Mouse (Mus musculus) left cerebral cortex, postnatal 4 days (tissue): Measurements from ENCODE around the gene Col18a1. TPM values are rescaled to one million over a fixed set of nuclear protein-coding genes. Genes with fewer than 3 reads are reported as not detected.

Experiments used
- DNase-seq: peaks from one replicate; pipeline ENCODE4 v3.0.0-alpha.2; 2022
- intact Hi-C: fragments of 180-260 bp; cut with DNase I; formaldehyde crosslinking; loops from one replicate; pipeline ENCODE4 v1.15.1; 2025
- total RNA-seq, 2 experiments: library from RNA; stranded (reverse); gene quantifications; 2 replicates each; pipeline ENCODE4 v1.2.3; 2021

Gene Col18a1
- total RNA-seq, 2 experiments from 2014 or later, result 18.4 to 21.4 TPM

DNA sequence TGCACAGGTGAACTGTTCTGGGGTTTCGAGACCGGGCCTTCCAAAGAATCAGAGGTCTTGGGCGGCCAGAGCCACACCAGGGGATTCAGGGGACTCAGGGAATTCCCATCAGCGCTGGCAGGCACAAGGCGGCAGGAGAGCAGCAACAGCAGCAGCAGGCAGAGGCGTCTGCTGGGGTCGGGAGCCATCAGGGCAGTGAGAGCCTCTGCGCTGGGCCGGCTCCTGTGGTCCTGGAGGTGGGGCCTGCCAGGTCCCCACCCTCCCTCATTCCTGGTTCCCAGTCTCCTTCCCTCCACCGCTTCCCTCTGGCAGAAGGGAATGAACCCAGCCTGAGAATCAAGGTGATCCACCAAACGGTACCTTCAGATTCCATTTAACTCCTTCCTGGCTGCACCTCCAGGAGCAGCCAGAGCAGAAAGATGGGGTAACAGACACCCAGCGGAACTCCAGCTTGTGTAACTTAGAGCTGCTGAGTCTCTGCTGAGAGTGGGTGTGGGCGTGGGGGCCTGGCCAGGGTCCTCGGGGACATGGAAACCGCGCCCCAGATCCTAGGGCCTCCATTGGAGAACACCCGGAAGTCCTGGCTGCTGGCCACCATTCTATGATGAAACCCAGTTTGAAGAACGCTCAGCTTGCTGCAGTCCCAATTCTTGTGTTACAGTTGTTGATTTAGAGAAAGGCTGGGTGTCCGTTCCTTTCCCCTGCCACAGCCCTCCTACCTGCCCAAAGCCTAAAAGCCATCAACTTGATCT, 52.7 kb downstream of the Col18a1 start:
- intact Hi-C loops, result no loop called here
- DNase-seq, result no peak

DNA sequence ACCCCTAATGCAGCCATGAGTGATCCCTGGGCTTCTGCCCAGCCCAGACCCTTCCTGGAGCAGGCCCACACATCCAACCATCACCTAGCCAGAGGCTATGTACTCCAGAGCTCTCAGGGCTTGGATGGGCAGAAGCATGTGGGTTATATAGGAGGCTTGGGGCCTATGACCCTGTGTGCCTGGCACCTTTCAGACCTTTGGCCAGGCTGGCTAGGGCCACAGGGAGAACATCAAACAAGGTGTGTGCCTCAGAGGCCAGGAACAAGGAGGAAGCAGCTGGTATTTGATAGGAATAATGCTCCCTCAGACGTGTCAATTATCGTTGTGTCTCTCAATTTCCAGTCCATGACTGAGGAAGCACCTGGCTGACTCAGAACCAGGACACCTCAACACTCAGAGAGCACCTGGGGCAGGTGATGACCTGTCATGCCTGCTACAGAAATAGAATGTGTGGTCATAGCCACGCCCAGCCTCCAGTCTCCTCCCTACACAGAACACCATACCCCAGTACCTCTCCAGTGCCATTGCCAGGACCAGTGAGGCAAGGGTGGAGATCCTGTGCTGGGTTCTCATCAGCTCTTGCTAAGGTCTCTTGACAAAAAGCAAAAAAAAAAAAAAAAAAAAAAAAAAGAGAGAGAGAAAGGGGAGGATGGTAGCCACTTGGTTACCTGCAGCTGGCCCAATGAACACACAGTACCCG, 54.6 kb downstream of the Col18a1 start:
- DNase-seq, result no peak
- intact Hi-C loops, result no loop called here

DNA sequence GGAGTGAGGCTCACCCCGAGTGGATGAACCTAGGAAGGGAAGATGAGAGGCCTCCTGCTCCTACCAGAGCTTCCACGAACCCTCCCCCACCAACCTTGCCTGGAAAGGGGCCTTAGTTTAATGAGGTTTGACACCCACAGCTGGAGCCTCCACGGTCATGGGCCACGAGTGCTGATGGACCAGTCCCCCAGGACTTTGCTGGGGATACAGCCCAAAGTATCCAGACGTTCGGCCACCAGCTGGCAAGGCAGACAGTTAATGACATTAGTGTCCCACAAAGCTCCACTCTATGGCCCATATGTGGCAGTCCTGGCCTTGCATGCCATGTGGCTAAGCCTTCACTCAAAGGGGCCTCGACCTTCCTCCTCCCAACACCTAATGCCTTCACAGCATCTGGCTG, 55.5 kb downstream of the Col18a1 start:
- DNase-seq, result no peak
- intact Hi-C loops, result no loop called here

DNA sequence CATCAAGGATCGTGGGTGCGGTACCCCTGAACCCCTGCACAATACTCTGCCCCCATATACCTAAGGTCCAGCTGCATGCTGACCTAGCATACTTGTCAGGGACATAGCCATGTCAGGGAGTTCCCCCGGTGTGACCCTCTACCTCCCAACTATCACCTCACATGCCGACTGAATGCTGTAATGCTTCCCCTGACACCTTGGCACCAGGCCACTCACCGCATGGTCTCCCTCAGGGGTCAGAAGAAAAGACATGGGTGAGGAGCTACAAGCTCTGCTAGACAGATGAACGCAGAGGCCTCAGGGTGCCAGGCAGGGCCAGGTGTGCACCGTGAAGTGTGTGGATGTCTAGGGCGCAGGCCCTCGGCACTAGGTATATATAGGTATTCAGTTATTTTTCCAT, 56.3 kb downstream of the Col18a1 start:
- no peak for DNase-seq
- intact Hi-C loops, result no loop called here

DNA sequence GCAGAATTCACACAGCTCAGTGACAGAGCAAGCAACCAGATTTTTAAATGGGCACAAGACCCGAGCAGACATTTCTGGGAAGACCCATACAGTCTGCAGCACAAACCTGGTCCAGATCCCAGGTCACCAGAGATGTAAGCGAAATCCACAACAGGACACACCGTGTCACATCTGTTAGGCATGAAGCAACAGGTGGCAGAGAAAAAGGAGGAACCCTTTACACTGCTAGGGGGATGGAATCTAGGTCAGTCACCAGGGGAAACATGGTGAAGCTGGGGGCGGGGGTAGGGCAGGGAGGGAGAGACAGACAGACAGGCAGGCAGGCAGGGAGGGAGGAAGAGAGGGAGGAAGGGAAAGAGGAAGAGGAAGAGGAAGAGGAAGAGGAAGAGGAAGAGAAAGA, 58.2 kb downstream of the Col18a1 start:
- DNase-seq, result no peak
- intact Hi-C loops, result no loop called here

DNA sequence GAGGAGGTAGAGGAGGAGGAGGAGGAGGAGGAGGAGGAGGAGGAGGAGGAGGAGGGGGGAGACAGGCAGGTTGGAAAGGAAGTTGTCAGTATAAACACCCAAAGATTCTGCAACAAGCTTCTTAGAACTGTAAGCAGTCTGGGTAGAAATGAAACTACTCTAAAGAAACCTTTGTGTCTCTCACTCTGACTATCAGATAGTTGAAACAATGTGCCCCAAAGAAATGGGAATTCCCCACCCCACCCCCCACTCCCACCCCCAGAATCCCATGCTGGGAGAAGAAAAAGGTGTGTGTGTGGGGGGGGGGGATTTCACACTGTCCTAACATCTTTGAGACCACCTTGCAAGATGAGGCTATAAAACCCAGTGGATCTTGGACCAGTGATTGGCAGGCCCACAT, 62.0 kb downstream of the Col18a1 start:
- DNase-seq, result no peak
- intact Hi-C loops, result no loop called here

DNA sequence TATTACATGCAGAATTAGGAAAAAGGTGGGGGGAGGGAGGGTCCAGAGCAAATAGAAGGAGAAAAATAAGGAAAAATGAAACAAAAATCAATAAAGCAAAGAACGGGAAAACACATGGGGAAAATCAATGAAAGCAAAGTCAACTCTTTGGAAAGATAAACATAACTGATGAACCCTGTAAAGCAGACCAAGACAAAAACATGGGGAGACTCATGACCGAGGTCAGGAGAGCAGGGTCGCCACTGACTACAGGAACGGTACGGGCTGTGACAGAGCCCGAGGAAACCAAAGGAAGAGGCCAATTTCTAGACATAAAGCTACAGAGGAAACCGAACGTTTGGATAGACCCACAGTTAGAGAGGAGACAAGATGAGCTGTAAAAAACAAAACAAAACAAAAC, 62.7 kb downstream of the Col18a1 start:
- intact Hi-C loops, result no loop called here
- DNase-seq, result no peak

DNA sequence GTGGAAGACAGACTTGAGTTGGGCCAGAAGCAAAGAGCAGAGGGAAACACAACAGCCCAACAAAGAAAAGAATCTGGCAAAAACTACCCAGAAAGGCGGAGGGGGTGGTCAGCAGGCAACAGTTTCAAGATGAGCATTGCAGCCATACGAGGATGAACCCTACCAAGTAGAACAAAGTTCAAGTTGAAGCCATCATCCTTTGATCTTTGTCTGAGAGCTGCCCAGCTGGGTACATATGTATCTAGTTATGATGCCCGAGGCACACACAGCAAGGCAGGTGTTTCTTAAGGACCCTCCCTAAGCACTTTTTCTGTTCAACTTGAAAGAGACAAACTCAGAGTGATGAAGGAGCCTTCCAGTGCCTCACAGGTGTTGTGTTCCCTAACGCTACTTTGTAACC, 66.6 kb downstream of the Col18a1 start:
- intact Hi-C loops, result no loop called here
- DNase-seq, result no peak

DNA sequence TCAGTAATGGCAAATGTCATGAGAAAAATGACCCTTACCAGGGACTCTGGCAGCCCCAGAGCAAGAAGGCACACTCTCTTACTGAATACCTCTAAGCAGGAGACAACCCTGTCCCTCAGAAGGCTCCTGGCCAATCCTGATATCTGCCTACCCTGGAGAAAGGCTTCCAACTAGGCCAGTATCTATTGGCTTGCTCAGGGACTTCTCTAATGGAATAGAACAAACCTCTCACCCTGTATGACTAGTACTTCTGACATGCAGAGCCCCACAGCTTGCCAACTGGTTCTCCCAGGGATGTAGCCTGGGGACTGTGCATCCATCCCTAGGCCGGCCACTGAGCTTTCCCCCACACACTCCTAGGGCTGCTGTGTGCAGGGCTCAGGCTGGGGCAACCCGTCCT, 67.7 kb downstream of the Col18a1 start:
- intact Hi-C loops, result no loop called here
- no peak for DNase-seq

DNA sequence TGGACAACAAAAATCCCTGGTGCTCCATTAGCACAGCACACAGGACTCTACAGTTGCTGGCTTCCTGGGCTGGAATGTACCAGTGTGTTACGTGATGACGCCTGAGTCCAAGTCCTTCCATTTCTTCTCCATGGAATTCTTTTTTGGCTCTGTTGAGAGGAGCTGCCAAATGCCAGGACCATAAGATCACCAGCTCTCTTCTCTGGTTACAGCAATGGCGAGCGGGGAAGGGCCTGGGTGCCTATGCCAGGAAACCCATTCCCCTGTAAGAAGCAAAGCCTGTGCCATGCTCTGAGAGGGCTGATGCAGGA, 68.5 kb downstream of the Col18a1 start:
- no peak for DNase-seq
- intact Hi-C loops, result no loop called here

DNA sequence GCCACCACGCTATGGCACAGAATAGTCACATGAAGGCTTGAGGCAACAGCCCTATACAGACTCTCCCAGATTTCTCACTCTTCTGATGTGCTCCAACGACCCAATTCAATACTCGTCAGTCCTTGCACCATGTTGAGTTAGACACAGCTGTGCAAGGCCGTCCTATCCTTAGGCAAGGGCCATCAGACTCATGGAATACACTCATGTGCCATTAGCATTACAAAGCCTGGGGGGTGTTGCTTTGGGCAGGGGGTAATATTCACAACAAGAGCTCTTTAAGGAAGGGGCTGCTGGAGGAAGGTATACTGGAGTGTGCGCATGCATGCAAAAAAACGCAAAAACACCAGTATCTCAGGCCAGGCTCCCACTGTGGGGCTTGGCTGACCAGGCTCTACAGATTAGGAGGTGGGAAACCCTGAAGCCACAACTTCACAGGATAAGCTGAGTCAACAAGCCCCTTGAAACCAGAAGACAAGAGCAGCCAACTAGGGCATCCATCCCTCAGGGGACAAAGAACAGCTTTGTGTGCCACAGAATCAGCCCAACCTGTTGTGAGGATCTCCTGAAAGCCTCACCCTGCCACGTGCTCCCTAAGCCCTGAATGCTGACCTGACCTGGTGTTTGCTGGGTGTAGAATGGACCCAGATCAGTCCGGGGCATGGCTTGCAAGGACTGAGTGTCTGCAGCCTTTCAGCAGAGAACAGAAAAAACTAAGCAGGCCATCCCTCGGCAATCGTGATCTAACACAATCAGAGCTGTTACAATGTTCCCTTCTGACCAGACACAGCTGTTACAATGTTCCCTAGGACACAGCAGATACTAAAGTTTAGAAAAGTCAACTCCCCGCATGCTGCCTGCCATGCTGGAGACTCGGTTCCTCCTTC, 69.1 kb downstream of the Col18a1 start:
- no peak for DNase-seq
- intact Hi-C loops, result no loop called here

DNA sequence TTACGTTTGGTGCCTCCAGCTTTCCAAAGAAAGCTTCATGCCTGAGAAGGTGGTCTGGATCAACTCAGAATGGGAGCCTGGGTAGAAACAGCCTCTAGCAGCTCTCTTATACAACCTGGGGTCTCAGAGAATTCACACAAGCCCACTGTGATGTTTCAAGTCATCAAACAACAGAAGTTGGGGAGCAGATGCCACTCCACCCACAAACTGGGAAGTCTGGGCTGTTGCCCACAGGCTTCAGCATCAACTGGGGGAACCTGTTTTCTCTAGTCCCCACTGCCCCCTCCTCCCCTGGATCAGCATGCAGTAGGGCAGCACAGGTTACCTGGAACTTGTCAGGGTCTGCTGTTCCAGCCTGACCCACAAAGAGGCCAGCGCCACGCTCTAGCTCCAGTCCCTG, 70.7 kb downstream of the Col18a1 start:
- intact Hi-C loops, result no loop called here
- no peak for DNase-seq

DNA sequence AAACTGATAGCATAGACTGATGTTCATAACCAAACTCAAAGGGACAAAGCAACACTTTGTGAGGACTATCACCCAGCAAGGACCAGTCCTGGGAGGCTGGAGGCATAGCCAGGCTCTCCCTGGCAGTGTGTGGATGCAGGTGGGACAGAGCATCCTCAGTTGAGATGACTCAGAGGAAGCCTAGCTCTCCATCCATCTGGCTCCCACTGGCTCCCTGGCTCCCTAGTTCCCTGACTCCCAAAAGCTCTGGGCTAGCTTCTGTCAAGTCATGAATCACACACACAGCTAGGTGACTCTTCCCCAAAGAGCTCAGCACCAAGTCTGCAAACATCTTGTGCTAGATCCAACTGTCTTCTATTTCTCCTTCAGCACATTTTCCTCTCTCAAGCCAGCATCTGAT, 72.5 kb downstream of the Col18a1 start:
- intact Hi-C loops, result no loop called here
- no peak for DNase-seq

DNA sequence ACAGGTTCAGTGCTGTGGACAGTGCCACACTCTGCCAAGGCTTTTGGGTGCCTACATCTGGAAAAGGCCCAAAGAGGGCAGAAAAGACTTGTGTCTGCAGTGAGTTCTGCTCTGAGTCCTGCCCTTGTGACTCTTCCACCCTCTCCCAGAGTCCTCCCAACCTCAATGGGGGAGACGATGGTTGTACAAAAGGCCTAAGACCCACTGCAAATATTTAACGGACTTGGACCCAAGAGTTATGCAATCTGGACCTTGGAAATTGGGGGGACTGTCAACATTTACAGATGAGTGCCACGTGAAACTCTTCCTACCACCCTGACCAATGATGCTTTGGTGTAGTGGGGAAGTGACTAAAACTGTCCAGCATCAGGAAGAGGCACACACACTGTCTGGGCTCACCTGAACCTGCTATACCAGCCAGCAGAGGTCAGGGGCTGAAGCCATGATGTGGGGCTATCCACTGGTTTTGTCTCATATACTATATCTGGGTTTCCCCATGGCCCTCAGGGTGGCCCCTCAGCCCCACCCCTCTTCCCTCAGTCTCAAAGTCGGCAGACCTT, 74.7 kb downstream of the Col18a1 start:
- intact Hi-C loops, result no loop called here
- no peak for DNase-seq

DNA sequence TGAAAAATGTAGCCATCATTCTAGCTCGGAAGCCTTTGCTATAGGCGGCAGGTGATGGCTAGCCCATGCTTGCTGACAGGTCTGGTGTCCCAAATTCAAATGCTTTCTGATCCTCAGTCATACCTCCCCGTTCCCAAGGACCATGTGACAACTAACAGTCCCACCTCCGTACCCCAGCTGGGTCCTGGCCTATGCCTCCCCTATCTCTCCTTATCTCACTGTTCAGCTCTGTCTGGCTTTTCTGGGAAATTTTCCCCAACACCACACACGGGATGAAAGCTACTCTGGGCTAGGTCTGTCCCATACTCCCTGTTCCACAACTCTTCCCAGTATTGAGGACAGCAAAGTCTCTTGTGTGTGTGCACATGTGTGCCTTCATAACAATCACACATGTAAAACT, 76.3 kb downstream of the Col18a1 start:
- no peak for DNase-seq
- intact Hi-C loops, result no loop called here

DNA sequence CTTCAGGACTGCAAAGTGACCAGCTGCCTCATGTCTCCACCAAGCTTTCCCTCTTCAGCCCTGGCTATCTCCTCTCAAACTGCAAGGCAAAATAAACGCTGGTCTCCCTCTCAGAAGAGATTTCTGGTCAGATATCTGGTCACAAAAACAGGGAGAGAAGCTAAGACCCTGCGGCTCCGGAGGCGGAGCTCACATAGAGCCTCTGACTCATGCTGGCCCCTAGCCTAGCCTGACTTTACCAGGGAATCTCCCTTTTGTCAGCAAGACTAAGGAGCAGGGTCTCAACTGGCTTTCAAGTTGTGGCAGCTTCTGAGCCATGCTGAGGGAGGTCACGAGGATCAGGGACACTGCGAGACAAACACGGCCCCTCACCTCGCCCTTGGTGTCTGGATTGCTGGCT, 77.0 kb downstream of the Col18a1 start:
- DNase-seq, result no peak
- intact Hi-C loops, result no loop called here

DNA sequence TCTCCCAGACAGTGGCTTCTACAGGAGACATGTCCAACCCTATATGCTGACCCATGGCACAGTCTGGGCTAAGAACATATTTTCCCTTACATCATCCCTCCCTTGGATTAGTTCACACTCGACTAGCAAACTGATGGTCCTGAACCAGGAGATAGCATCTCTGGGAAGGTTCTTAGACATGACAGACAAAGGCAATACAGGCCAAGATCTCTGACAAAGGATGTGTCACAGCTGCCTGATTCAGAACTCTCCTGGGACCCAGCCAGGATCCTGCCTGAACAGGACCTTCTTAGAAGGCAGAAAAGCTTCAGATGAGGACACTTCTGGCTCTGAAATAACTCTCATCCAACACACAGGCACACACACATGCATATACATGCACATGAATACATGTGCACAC, 81.8 kb downstream of the Col18a1 start:
- DNase-seq, result no peak
- intact Hi-C loops, result loop anchor here (5.0 kb wide), 1 partner anchor 168 kb away; no protein-coding TSS in a partner anchor

DNA sequence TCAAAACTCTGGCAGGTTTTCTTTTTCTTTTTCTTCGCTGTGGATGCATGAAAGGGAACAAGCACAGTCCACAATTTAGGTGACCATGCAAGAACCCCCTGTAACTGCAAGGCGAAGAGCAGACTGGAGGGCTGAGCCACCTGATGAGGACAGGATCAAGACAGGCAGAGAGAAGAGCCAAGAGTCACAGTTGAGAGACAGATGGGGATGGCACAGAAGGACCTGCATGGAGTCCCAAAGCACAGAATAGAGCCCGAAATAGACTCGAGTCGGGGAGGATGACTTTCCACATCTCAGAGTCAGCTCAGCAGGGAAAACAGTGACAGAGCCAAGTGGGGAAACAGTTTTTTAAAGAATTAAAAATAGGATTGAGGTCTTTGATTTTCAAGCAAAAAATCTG, 83.4 kb downstream of the Col18a1 start:
- intact Hi-C loops, result loop anchor here (5.0 kb wide), 1 partner anchor 169 kb away; no protein-coding TSS in a partner anchor

DNA sequence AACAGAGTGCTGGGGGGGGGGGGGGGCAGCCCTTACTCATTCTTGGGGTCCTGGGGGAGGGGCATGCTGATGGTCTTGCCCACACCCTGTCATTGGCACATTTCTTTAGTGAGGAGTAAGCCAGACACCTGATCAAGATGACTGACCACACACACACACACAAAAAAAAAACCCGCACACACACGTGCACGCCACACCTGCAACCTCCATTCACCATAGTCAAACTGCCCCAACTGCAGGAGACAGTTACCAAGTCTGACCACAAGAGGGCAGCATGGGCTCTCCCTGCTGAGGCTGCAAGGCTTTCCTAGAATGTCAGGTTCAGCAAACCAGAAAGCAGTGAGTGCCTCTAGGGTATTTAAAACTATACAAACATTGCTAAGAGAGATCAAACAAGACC, 83.9 kb downstream of the Col18a1 start:
- intact Hi-C loops, result loop anchor here (5.0 kb wide), 1 partner anchor 170 kb away; no protein-coding TSS in a partner anchor
- peak; percentile 75 for DNase-seq

More for the DNA sequence above, 83.4 kb downstream of the Col18a1 start:
- no peak for DNase-seq

DNA sequence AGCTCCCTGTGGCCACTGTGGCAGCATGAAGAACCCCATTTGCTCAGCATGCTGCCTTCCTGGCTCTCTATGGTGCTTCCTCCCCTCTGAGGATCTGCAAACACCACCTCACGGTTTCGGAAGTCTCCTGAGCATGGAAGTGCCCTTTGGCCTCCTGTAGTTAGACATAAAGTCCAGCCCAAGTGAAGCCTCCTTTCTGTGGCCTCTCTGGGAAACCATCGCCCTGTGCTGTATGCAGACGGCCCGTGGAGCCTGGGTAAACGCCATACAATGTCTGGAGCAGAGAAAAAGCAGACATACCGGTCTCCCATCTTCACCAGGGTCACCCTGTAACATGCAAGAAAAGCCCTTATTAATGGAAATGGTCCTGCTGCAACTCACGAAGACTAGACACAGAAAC, 87.4 kb downstream of the Col18a1 start:
- intact Hi-C loops, result no loop called here
- DNase-seq, result no peak

DNA sequence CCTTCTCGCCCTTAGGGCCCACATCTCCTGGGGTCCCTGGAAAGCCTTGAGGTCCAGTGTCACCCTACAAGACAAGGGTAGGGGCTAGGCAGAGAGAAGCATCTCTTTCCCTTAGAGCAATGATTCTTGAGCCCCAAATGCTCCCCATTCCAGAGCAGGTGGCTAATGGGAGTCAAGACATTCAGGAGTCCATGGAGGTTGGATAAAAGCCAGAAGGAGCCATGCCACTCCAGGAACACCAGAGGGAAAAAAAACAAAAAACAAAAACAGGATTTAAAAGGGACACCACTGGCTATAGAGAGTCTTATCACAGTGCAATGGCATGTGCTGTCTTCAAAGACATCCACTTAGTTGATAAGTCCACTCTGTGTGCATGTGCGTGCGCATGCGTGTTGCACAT, 87.9 kb downstream of the Col18a1 start:
- intact Hi-C loops, result no loop called here

More for the DNA sequence above, 87.9 kb downstream of the Col18a1 start:
- DNase-seq, result no peak
